Mouse (Mus musculus) liver, embryonic 13.5 days (tissue): ENCODE measurements around the gene Olfr71. TPM values are rescaled to one million over a fixed set of nuclear protein-coding genes. Genes with fewer than 3 reads are reported as not detected.

Experiments used
- ATAC-seq: fragments of 200-750 bp; cut with Nextera tagmentation; 2 replicates; pipeline ENCODE4 v1.8.0; 2017; ENCODE audit warnings: low read depth, mild to moderate bottlenecking, moderate number of reproducible peaks, moderate library complexity
- DNase-seq: peaks from one replicate; pipeline ENCODE4 v3.0.0; 2022
- H3K27ac ChIP-seq: fragments of 300-500 bp; sonication (generic); 2 replicates; pipeline ENCODE4 v1.5.1; 2015; ENCODE audit warnings: moderate library complexity, mild to moderate bottlenecking, inconsistent platforms
- H3K27me3 ChIP-seq: fragments of 300-500 bp; sonication (generic); 2 replicates; pipeline ENCODE4 v1.6.1; 2015; ENCODE audit warnings: mild to moderate bottlenecking, inconsistent platforms
- H3K36me3 ChIP-seq: fragments of 300-500 bp; sonication (generic); 2 replicates; pipeline ENCODE4 v1.6.1; 2015; ENCODE audit warnings: mild to moderate bottlenecking, inconsistent platforms
- H3K4me1 ChIP-seq: fragments of 300-500 bp; sonication (generic); replicated peaks from 2 replicates; pipeline ENCODE4 v1.6.1; 2015; ENCODE audit warnings: inconsistent platforms
- H3K4me2 ChIP-seq: fragments of 300-500 bp; sonication (generic); 2 replicates; pipeline ENCODE4 v1.6.1; 2015; ENCODE audit warnings: inconsistent platforms, mild to moderate bottlenecking, moderate library complexity
- H3K4me3 ChIP-seq: fragments of 300-500 bp; sonication (generic); replicated peaks from 2 replicates; pipeline ENCODE4 v1.5.1; 2015; ENCODE audit warnings: mild to moderate bottlenecking, inconsistent platforms
- H3K9ac ChIP-seq: fragments of 300-500 bp; sonication (generic); 2 replicates; pipeline ENCODE4 v1.6.1; 2015; ENCODE audit warnings: mild to moderate bottlenecking, inconsistent platforms
- H3K9me3 ChIP-seq: fragments of 300-500 bp; sonication (generic); replicated peaks from 2 replicates; pipeline ENCODE4 v1.6.1; 2016; ENCODE audit warnings: inconsistent platforms
- WGBS: fragments of 180-500 bp; shearing (Covaris S2); methylation state at CpG from one replicate; pipeline ENCODE4 v1.1.7; 2015; ENCODE audit not compliant: insufficient replicate concordance; 5-methylcytosine and 5-hydroxymethylcytosine counted together
- polyA plus RNA-seq: library from polyadenylated mRNA; unstranded; fragments of >200 nt; fragmentation: Nextera tagmentation; extraction: Ambion mirVana; gene quantifications from 2 replicates; pipeline ENCODE4 v1.2.1, GENCODE M21; 2015

Olfr71 gene
- polyA plus RNA-seq, 1 experiment from 2014 or later: not detected

DNA sequence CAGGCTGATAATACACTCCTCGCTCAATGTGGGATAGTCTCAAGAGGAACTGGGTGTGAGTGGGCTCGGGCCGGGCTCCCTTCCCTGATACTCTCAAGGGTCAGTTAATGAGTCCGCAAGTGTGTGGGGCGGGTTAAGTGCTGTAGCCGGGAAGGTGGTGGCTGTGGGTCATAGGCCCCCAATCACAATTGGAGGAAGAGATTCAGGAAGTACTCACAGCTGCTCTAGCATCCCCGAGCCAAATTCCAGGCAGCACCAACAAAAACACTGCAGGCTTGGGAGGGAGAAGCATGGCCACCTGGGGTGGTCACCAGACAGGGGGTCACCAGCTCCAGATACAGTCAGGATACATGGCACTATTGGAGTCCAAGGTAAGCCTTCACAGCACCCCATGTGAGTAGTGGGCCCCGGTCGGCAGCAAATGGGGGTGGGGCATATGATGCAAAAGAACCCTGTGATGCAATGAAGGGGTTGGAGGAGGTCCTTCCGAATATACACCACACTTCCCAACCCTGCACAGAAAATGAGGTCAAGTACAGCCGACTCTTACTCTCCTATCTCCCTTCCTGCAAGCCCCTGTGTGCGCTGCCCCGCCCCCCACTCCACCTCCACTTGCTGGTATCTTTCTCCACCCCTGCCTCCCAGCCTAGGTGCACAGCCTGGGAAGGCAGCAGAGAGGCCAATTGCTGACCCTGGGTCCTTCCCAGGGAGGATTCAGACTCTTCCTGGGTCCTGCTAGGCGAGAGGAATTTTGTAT lies 19.9 kb upstream of the Olfr71 start, which contains the start of gene Spaar:
Gene Spaar, plus strand, starts transcription at position 241 of the 757 bp plus-strand sequence.
- H3K27ac ChIP-seq: peak within 1 kb of the TSS; percentile 64
- no peak within 1 kb of the TSS for H3K9ac ChIP-seq
- H3K4me2 ChIP-seq: peak within 1 kb of the TSS; percentile 28
- H3K4me1 ChIP-seq: peaks cover 54% of the 10 kb centered on the region
- H3K4me3 ChIP-seq: no peak within 1 kb of the TSS
- no peaks in the 10 kb centered on the region for H3K9me3 ChIP-seq
- ATAC-seq (peak; percentile 49; the same call in 1 of the 2 replicates), DNase-seq (peak; percentile 22)
- no peaks in the 10 kb centered on the region for H3K27me3 ChIP-seq
- WGBS: 19% methylated on average over 14 of the region's 14 CpGs
- no peaks in the 10 kb centered on the region for H3K36me3 ChIP-seq

DNA sequence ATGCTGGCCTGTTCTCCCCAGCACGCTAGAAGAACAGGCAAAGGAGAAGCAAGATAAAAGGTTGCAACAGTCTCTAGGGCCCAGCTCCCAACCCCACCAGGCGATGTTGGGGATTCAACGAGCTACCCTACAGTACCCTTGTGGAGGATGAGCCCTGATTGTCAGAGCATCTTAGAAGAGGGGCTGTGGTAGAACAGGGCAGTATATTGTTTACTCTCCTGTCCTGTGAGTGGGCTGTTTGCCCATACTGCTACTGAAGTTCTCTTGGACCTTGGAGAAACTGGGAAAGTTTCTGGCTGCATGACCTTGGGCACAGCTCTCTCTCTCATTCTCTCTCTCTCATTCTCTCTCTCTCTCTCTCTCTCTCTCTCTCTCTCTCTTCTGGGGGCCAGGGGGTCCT lies 19.1 kb upstream of the Olfr71 start:
- H3K4me1 ChIP-seq: peaks cover 54% of the 10 kb centered on the region
- H3K27me3 ChIP-seq: no peaks in the 10 kb centered on the region
- WGBS: 22% methylated on average over 3 of the region's 3 CpGs
- no peaks in the 10 kb centered on the region for H3K36me3 ChIP-seq
- H3K9me3 ChIP-seq: no peaks in the 10 kb centered on the region
- H3K4me3 ChIP-seq: no peak overlapping the region
- no peak overlapping the region for H3K9ac ChIP-seq
- no peak for ATAC-seq
- DNase-seq: no peak
- H3K4me2 ChIP-seq: no peak overlapping the region
- H3K27ac ChIP-seq: peak overlapping the region; percentile 64

DNA sequence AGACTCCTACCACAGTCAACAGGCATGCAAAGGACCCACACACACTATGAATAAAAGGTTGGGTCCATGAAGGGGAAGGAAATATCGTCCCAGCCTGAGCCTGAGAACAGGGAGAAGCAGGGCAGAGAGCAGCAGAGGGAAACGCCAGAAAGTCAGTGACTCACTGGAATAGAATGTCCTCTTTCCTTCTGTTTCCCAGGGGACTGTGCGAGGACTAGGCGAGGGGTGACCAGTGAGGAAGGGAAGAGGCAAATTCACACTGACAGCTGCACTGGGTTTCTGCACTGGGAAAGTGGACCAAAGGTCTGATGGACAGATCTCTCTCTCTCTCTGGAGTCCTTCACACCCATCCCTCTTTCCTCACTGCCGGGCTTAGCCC lies 18.5 kb upstream of the Olfr71 start:
- Histone ChIP-seq H3K4me3 (no peak overlapping the region), H3K27ac (peak overlapping the region; percentile 64), H3K9ac (no peak overlapping the region), H3K9me3 (no peaks in the 10 kb centered on the region), H3K4me1 (peaks cover 54% of the 10 kb centered on the region), H3K27me3 (no peaks in the 10 kb centered on the region), H3K36me3 (no peaks in the 10 kb centered on the region), H3K4me2 (no peak overlapping the region)
- DNase-seq (no peak), ATAC-seq (no peak)
- 27% methylated on average over 5 of the region's 5 CpGs for WGBS

DNA sequence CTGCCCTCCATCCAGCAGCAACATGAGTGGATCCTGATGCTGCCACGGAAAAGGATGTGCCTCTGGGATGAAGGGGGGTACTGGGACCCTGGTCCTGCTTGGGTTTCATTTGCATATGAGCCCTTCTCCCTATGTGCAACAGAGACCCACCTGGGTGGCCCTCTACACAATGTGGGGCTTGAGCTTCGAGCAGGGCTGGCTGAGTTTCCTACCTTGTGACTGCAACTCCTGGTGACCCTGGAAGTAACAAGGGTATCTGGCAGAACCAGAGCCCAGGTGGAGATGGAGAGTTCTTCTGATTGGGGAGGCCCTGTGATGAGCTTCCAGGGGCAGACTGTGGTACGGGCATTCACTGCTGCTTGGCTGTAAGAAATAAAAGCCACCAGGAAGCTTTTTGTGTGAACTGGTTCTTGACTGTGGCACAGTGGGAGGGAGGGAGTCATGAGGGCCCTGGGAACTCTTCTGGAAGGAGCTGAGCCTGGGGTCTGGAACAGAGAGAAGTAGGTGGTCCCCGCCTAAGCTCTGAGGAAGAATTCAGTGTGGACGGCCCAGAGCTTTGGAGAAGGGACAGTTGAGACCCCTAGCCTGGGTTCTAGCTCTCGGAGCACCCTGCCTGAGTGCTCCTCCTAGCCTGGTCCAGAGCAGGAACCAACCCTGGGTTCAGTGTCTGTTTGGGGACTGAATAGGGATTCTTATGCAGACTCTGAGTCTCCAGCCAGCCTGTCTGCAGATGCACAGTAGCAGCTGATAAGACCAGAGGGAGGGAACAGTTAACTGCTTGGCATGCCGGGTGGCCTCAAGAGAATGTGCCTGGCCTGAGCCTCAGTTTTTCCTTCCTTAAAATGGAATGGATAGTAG lies 17.9 kb upstream of the Olfr71 start:
- H3K4me2 ChIP-seq: no peak overlapping the region
- peak overlapping the region; percentile 64 for H3K27ac ChIP-seq
- no peaks in the 10 kb centered on the region for H3K9me3 ChIP-seq
- no peaks in the 10 kb centered on the region for H3K36me3 ChIP-seq
- H3K9ac ChIP-seq: peak overlapping the region; percentile 26; the same call in 1 of the 2 replicates
- no peak overlapping the region for H3K4me3 ChIP-seq
- WGBS: 41% methylated on average over 7 of the region's 7 CpGs
- peak; percentile 60 for ATAC-seq
- H3K27me3 ChIP-seq: no peaks in the 10 kb centered on the region
- no peak for DNase-seq
- H3K4me1 ChIP-seq: peaks cover 54% of the 10 kb centered on the region

DNA sequence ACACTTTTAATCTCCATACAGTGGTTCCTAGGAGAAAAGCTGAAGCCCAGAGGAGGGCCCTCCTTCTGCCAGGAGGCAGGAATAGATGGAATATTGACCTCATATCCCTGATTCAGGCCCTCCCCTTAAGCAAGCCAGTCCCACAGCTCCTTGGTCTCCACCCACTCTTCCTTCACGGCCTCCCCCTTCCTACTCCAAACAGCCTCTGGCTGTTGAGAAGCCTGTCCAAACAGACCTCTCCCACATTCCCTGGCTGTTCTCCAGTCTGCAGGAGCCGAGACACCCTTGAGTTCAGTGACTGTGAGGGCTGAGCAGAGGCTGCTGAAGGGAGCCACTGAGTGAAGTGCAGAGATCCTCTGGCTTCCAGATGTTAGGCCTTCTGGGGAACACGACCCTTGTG lies 16.9 kb upstream of the Olfr71 start, which contains the start of gene Hrct1:
Gene Hrct1, plus strand, starts transcription at position 194 of the 400 bp plus-strand sequence.
- peak within 1 kb of the TSS; percentile 64 for H3K27ac ChIP-seq
- H3K36me3 ChIP-seq: no peaks in the 10 kb centered on the region
- no peaks in the 10 kb centered on the region for H3K9me3 ChIP-seq
- H3K4me2 ChIP-seq: no peak within 1 kb of the TSS
- peak within 1 kb of the TSS; percentile 26; the same call in 1 of the 2 replicates for H3K9ac ChIP-seq
- 40% methylated on average over 3 of the region's 3 CpGs for WGBS
- H3K4me3 ChIP-seq: no peak within 1 kb of the TSS
- peaks cover 54% of the 10 kb centered on the region for H3K4me1 ChIP-seq
- no peak for DNase-seq
- H3K27me3 ChIP-seq: no peaks in the 10 kb centered on the region
- 0 out of 2 replicates have a peak, but pooled peaks have one; percentile 13 for ATAC-seq

DNA sequence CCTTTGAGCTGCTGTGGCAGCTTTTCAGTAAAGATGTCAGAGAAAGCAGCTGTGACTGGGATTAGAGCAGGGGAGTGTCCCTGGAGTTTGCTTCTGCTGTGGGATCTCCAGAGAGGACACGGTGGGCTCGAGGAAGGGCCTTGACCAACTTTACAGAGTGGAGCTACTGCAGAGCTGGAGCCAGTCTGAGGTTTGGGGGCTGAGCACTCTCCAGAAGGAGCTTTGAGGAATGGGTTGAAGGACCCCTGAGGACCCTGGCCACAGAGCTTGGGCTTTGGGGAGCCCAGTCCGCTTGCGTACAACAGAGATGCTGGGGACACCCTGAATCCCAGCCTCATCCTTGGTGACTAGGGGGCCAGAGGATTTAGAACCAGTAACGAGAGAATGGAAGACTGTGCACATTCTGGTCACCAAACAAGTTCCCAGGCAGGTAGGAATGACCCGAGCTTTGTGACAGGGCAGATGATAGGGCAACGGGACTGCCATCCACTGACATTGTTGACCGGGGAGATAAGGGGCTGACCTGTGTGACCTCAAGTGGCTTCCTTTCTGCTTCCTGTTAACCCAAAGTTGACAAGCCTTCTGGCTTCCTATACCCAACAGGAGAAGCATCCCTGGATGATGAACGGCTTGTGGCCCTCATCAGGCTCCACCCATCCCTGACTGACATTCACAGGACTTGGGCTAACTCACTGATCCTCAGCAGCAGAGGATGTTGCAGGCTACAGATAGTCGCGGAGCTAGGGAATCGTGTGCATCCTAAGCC lies 16.4 kb upstream of the Olfr71 start:
- Histone ChIP-seq H3K4me2 (no peak overlapping the region), H3K4me3 (no peak overlapping the region), H3K27me3 (no peaks in the 10 kb centered on the region), H3K9ac (no peak overlapping the region), H3K27ac (no peak overlapping the region), H3K36me3 (no peaks in the 10 kb centered on the region), H3K9me3 (no peaks in the 10 kb centered on the region), H3K4me1 (peaks cover 54% of the 10 kb centered on the region)
- WGBS: 33% methylated on average over 12 of the region's 12 CpGs
- DNase-seq (no peak), ATAC-seq (no peak)

DNA sequence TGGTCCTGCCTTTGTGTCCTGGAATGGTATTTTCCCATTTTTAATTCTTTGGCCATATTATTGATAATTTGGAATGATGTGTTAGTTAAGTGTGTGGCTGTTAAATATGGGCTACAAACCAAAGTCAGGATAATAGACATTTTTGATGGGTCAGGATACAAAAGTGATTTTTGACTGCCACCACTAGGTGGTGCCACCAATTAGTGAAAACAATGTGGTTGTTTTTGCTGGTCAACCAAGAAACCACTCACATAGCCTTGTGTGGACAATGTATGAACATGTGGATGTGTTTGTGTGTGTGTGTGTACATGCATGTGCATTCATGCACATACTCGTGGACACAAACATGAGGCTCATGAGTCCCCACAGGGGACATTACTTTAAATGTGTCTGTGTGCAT lies 14.7 kb upstream of the Olfr71 start:
- WGBS: 12% methylated on average over 1 of the region's 1 CpGs
- DNase-seq (no peak), ATAC-seq (no peak)

DNA sequence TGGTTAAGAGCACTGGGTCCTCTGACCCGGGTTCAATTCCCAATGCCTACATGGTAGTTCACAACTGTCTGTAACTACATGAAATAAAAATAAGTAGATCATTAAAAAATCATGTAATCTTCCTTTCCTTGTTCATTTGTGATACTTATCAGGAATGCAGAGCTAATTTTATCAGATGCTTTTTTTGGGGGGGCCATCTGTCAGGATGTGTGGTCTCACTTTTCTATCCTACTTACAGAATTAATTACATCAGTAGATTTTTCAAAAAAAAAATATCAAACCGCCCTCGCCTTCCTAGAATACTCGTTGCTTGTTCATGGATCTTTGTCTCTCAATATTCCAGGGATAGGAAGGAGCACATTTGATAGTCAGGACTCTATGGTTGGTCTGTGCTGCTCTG lies 12.1 kb upstream of the Olfr71 start:
- H3K27ac ChIP-seq: no peak overlapping the region
- no peak for ATAC-seq
- no peak overlapping the region for H3K9ac ChIP-seq
- no peak for DNase-seq
- H3K36me3 ChIP-seq: no peaks in the 10 kb centered on the region
- H3K4me2 ChIP-seq: no peak overlapping the region
- no peaks in the 10 kb centered on the region for H3K27me3 ChIP-seq
- H3K9me3 ChIP-seq: no peaks in the 10 kb centered on the region
- no peak overlapping the region for H3K4me3 ChIP-seq
- WGBS: 60% methylated on average over 4 of the region's 4 CpGs
- H3K4me1 ChIP-seq: peaks cover 14% of the 10 kb centered on the region

More for the DNA sequence above, 14.7 kb upstream of the Olfr71 start:
- Histone ChIP-seq H3K4me2 (no peak overlapping the region), H3K9me3 (no peaks in the 10 kb centered on the region), H3K4me3 (no peak overlapping the region), H3K27ac (no peak overlapping the region), H3K4me1 (peaks cover 40% of the 10 kb centered on the region), H3K9ac (no peak overlapping the region), H3K27me3 (no peaks in the 10 kb centered on the region), H3K36me3 (no peaks in the 10 kb centered on the region)

DNA sequence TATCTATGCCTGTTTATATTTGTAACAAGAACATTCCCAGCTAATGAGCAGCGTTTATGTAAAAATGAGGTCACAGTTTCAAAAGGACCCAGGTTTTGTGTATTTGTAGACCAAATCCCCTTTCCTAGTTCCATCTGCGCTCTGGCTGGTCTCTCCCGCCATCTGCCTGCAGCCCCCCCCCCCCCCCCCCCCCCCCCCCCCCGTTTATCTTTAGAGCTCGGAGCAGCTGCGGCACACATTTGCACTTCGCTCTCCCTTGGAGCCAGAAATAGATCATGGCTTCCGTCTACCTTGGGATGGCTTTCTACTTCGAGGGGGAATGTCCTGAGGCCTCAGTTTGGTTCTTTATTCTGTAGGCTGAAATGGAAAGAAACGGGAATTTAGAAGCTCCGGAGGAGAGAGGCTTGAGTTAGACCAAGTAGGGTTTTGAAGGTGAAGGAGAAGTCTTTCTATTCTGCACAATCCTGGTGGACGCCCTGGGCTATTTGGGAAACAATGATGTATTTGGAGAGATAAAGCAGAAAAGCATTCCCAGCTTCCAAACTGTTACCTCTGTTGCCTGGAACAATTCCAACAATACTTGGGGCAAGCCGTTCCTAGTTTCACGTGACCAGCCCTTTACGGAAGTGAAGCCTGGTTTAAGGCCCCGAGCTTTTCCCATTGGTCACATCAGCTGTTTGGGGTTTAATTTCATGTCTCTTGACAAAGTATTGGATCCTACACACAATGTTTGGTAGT lies 10.6 kb upstream of the Olfr71 start:
- Histone ChIP-seq H3K4me3 (no peak overlapping the region), H3K9ac (no peak overlapping the region), H3K4me1 (no peaks in the 10 kb centered on the region), H3K36me3 (no peaks in the 10 kb centered on the region), H3K27me3 (peaks cover 3% of the 10 kb centered on the region; the same call in 1 of the 2 replicates), H3K27ac (no peak overlapping the region), H3K9me3 (no peaks in the 10 kb centered on the region), H3K4me2 (no peak overlapping the region)
- WGBS: 60% methylated on average over 12 of the region's 16 CpGs
- ATAC-seq: no peak
- DNase-seq: no peak

DNA sequence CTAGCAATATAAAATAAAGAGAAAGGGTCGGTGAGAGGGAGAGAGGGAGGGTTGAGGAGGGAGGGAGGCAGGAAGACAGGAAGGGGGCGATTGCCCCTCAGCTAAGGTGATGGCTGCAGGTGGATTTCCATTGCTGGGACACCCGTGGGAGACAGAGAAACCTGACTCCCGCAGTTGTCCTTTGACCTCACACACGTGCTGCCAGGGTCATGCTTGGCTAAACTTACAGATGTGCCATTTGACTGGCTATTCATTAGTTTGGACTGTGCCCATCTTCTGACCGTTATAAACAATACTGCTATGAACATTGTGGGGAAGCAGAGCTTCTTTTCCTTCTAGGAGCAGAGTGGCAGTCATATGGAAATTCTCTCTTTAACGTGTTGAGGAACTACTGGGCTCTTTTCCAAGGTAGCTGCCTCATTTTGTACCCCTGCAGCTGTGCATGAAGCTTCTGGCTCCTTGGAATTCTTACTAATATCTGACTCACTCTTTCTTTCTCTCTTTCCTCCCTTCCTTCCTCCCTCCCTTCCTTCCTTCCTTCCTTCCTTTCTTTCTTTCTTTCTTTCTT lies 3.7 kb upstream of the Olfr71 start:
- ATAC-seq: no peak

More for the DNA sequence above, 3.7 kb upstream of the Olfr71 start:
- H3K4me2 ChIP-seq: no peak overlapping the region
- H3K9me3 ChIP-seq: no peaks in the 10 kb centered on the region
- H3K27me3 ChIP-seq: peaks cover 23% of the 10 kb centered on the region
- H3K27ac ChIP-seq: no peak overlapping the region
- WGBS: 37% methylated on average over 7 of the region's 7 CpGs
- no peak overlapping the region for H3K4me3 ChIP-seq
- no peaks in the 10 kb centered on the region for H3K36me3 ChIP-seq
- H3K4me1 ChIP-seq: no peaks in the 10 kb centered on the region
- no peak overlapping the region for H3K9ac ChIP-seq
- DNase-seq: no peak
